In genomic region chr9:24280498-24281287, GRCm38 (mm10) we compare ENCODE assay signal across 16 mouse cellular contexts.
DNase-seq lines count a peak whose midpoint lies in the region; ATAC-seq and TF ChIP-seq lines count a peak whose summit lies in the region.
"Had no signal": no experiment of that assay in that cellular context is flagged by ENCODE, and none has a peak within 500 bp of the region (broad histone marks: within the 10 kb centered on the region; RNA-seq: fewer than 3 reads in every experiment).

No protein-coding gene starts in this region.

- TF ChIP-seq POLR2A in MEL (IDR thresholded peaks at IDR 0.05; ENCODE audit: control insufficient read depth in 1 of 2, insufficient read depth in 1 of 2, low read depth in 1 of 2, low read length in 2 of 2, poor library complexity in 1 of 2) = no peak

- no peak for TF ChIP-seq RAD21 in MEL (IDR thresholded peaks at IDR 0.05; ENCODE audit: low read depth, low read length)

- H3K36me3 ChIP-seq in intestine, embryonic 15.5 days = no peaks in the 10 kb centered on the region
- no peaks in the 10 kb centered on the region for H3K36me3 ChIP-seq in intestine, postnatal 0 days (ENCODE audit: control insufficient read depth, insufficient read depth)
- peaks cover 0 to 40% of the 10 kb centered on the region in 2 experiments; a peak in 2 of 4 replicates for H3K36me3 ChIP-seq in MEL (ENCODE audit: control insufficient read depth in 1 of 2, insufficient read depth in 2 of 2, low read length in 2 of 2)
- H3K36me3 ChIP-seq in forebrain, embryonic 10.5 days (replicated peaks) = no peaks in the 10 kb centered on the region
- H3K36me3 ChIP-seq: limb, embryonic 12.5 days; midbrain, embryonic 12.5 days had no signal

- TF ChIP-seq CTCF in intestine, postnatal 0 days (IDR thresholded peaks at IDR 0.05; ENCODE audit: low read depth) = no peak
- TF ChIP-seq CTCF in MEL (IDR thresholded peaks at IDR 0.05 in 2 of 3, conservative IDR thresholded peaks at IDR 0.05 in 1 of 3; ENCODE audit: control insufficient read depth in 1 of 3, insufficient read depth in 1 of 3, low read depth in 2 of 3, low read length in 3 of 3, poor library complexity in 1 of 3, severe bottlenecking in 1 of 3) = peak in 2 of 3 experiments; percentile 19 to 34; a peak in 2 of 6 replicates

- no peak overlapping the region for H3K27ac ChIP-seq in intestine, embryonic 15.5 days
- no peak overlapping the region for H3K27ac ChIP-seq in intestine, postnatal 0 days (ENCODE audit: low read depth, low read length)
- peak overlapping the region; percentile 7; the same call in 1 of the 2 replicates for H3K27ac ChIP-seq in MEL (ENCODE audit: control insufficient read depth, low read depth, low read length)
- H3K27ac ChIP-seq in forebrain, embryonic 10.5 days = no peak overlapping the region
- H3K27ac ChIP-seq: limb, embryonic 12.5 days; midbrain, embryonic 12.5 days had no signal

- H3K27me3 ChIP-seq in intestine, embryonic 15.5 days (replicated peaks) = no peaks in the 10 kb centered on the region
- no peaks in the 10 kb centered on the region for H3K27me3 ChIP-seq in intestine, postnatal 0 days (replicated peaks; ENCODE audit: control insufficient read depth, insufficient read depth, low read length)
- no peaks in the 10 kb centered on the region for H3K27me3 ChIP-seq in MEL (ENCODE audit: control insufficient read depth in 1 of 2, insufficient read depth in 2 of 2, low read length in 2 of 2)
- no peaks in the 10 kb centered on the region for H3K27me3 ChIP-seq in forebrain, embryonic 10.5 days (ENCODE audit: poor library complexity, severe bottlenecking)
- H3K27me3 ChIP-seq: limb, embryonic 12.5 days; midbrain, embryonic 12.5 days had no signal

- DNase-seq in MEL (ENCODE audit: low read depth, low spot score) = peak; percentile 71
- no peak for DNase-seq in forebrain, embryonic 10.5 days (ENCODE audit: extremely low spot score, low spot score)
- DNase-seq in right cerebral cortex, postnatal 25 days = no peak
- DNase-seq in thymus, postnatal 0 days (ENCODE audit: low spot score) = no peak
- DNase-seq: cerebellum, adult 18-20 months; kidney, postnatal 36 days; lung, postnatal 14 days; right cerebral cortex, postnatal 14 days had no signal

- ATAC-seq in intestine, embryonic 15.5 days = peak; percentile 56; the same call in 1 of the 2 replicates
- no peak for ATAC-seq in intestine, postnatal 0 days
- peak; percentile 98 for ATAC-seq in erythroid progenitor cell, adult 5-6 weeks (replicated peaks; ENCODE audit: low FRiP score, poor library complexity, severe bottlenecking)
- peak; percentile 75 for ATAC-seq in megakaryocyte progenitor cell, adult 5-6 weeks (replicated peaks; ENCODE audit: poor library complexity)
- ATAC-seq: inflammation-experienced regulatory T-cells, adult 6 months had no signal

- no peaks in the 10 kb centered on the region for H3K4me1 ChIP-seq in intestine, embryonic 15.5 days (replicated peaks)
- H3K4me1 ChIP-seq in intestine, postnatal 0 days (replicated peaks; ENCODE audit: control insufficient read depth, insufficient read depth, low read length) = no peaks in the 10 kb centered on the region
- H3K4me1 ChIP-seq in MEL (ENCODE audit: control insufficient read depth in 1 of 2, insufficient read depth in 2 of 2, low read length in 2 of 2) = peaks cover 24 to 25% of the 10 kb centered on the region in 2 experiments
- H3K4me1 ChIP-seq in forebrain, embryonic 10.5 days = no peaks in the 10 kb centered on the region
- H3K4me1 ChIP-seq: limb, embryonic 12.5 days; midbrain, embryonic 12.5 days had no signal

- no peaks in the 10 kb centered on the region for H3K79me2 ChIP-seq in MEL (ENCODE audit: control insufficient read depth, insufficient read depth, low read length, poor library complexity)

- H3K4me2 ChIP-seq in intestine, embryonic 15.5 days (replicated peaks) = no peak overlapping the region
- no peak overlapping the region for H3K4me2 ChIP-seq in intestine, postnatal 0 days (replicated peaks; ENCODE audit: low read depth)
- H3K4me2 ChIP-seq: limb, embryonic 12.5 days; midbrain, embryonic 12.5 days had no signal

- no peaks in the 10 kb centered on the region for H3K9me3 ChIP-seq in intestine, embryonic 15.5 days
- H3K9me3 ChIP-seq in intestine, postnatal 0 days (ENCODE audit: control insufficient read depth) = no peaks in the 10 kb centered on the region
- H3K9me3 ChIP-seq in MEL (replicated peaks; ENCODE audit: insufficient read depth, low read length) = no peaks in the 10 kb centered on the region
- peaks cover 4% of the 10 kb centered on the region; the same call in 1 of the 2 replicates for H3K9me3 ChIP-seq in forebrain, embryonic 10.5 days
- H3K9me3 ChIP-seq: limb, embryonic 12.5 days; midbrain, embryonic 12.5 days had no signal

- H3K4me3 ChIP-seq in intestine, embryonic 15.5 days (replicated peaks) = no peak overlapping the region
- no peak overlapping the region for H3K4me3 ChIP-seq in intestine, postnatal 0 days (ENCODE audit: low read depth, low read length)
- no peak overlapping the region for H3K4me3 ChIP-seq in MEL (ENCODE audit: control insufficient read depth in 1 of 2, insufficient read depth in 1 of 2, low read depth in 2 of 2, low read length in 2 of 2)
- H3K4me3 ChIP-seq in forebrain, embryonic 10.5 days = no peak overlapping the region
- H3K4me3 ChIP-seq: limb, embryonic 12.5 days; midbrain, embryonic 12.5 days; myocyte had no signal

- no peak overlapping the region for H3K9ac ChIP-seq in intestine, embryonic 15.5 days
- H3K9ac ChIP-seq in intestine, postnatal 0 days (ENCODE audit: low read depth, low read length) = no peak overlapping the region
- no peak overlapping the region for H3K9ac ChIP-seq in MEL (ENCODE audit: control insufficient read depth, low read depth, low read length, poor library complexity, severe bottlenecking)
- H3K9ac ChIP-seq: limb, embryonic 12.5 days; midbrain, embryonic 12.5 days had no signal

- peak; percentile 31 to 73; a peak in 3 of 4 replicates for TF ChIP-seq EP300 in MEL (IDR thresholded peaks at IDR 0.05; ENCODE audit: low read depth in 1 of 2, low read length in 2 of 2)

- WGBS in intestine, embryonic 15.5 days = 87% methylated on average over 2 of the region's 2 CpGs
- WGBS in intestine, postnatal 0 days = 88% methylated on average over 2 of the region's 2 CpGs
- 91% methylated on average over 2 of the region's 2 CpGs for WGBS in forebrain, embryonic 10.5 days

TF ChIP-seq in MEL, 35 proteins besides CTCF, POLR2A, EP300 and RAD21:
- peak; percentile 73 for TF ChIP-seq TAL1 (IDR thresholded peaks at IDR 0.05; ENCODE audit: low read length)
- peak; percentile 45 for TF ChIP-seq ETS1 (IDR thresholded peaks at IDR 0.05; ENCODE audit: low read depth, low read length)
- TF ChIP-seq GATA1 (IDR thresholded peaks at IDR 0.05; ENCODE audit: low read depth, low read length) = peak; percentile 41
- TF ChIP-seq TCF12 (IDR thresholded peaks at IDR 0.05; ENCODE audit: low read depth, low read length) = peak; percentile 70
- no peak for TF ChIP-seq MXI1 (IDR thresholded peaks at IDR 0.05; ENCODE audit: low read depth, low read length)
